Mouse (Mus musculus): ENCODE measurements around the gene Pbsn.
A peak's percentile ranks its signal among the peaks of the same experiment; 100 is the strongest.

- TF ChIP-seq POLR2A (IDR thresholded peaks at IDR 0.05; ENCODE audit: control insufficient read depth, low read depth, low read length) (no peak), CTCF (IDR thresholded peaks at IDR 0.05; ENCODE audit: control insufficient read depth, insufficient read depth, insufficient replicate concordance, low read depth, low read length) (peak; percentile 21; the same call in 1 of the 2 replicates)
These were observed 44.8 kb downstream of the Pbsn start for GRCm38 (mm10) chrX:77808602-77809001.

Data from testis, adult 2 months (tissue).